Mouse (Mus musculus) urinary bladder, adult 2 months (tissue): Measurements from ENCODE around the gene Sema4c. TPM values are rescaled to one million over a fixed set of nuclear protein-coding genes. Genes with fewer than 3 reads are reported as not detected.
A peak's percentile ranks its signal among the peaks of the same experiment; 100 is the strongest.

Source experiments
- DNase-seq: peaks from one replicate; pipeline ENCODE4 v3.0.0; 2022; ENCODE audit warnings: low spot score
- polyA plus RNA-seq: library from polyadenylated mRNA; depleted of rRNA; stranded (reverse); fragments of >200 nt; gene quantifications from 2 replicates; pipeline ENCODE4 v1.2.3, GENCODE M21; 2012

Gene Sema4c
- polyA plus RNA-seq, 1 experiment: 25.6 TPM

- no peak for DNase-seq
These were observed 21.8 kb upstream of the Sema4c start for GRCm38 (mm10) chr1:36579974-36580383.

- DNase-seq: no peak
These were observed 19.0 kb upstream of the Sema4c start for GRCm38 (mm10) chr1:36576991-36577675.

- DNase-seq: no peak
These were observed 17.2 kb upstream of the Sema4c start for GRCm38 (mm10) chr1:36575347-36575746.

- DNase-seq: no peak
These were observed 16.2 kb upstream of the Sema4c start for GRCm38 (mm10) chr1:36574196-36574955.

GRCm38 (mm10) chr1:36573524-36573923 lies 15.4 kb upstream of the Sema4c start:
- DNase-seq: no peak

- DNase-seq: no peak
These were observed 14.6 kb upstream of the Sema4c start for GRCm38 (mm10) chr1:36572709-36573108.

GRCm38 (mm10) chr1:36572140-36572700 lies 14.1 kb upstream of the Sema4c start:
- no peak for DNase-seq

GRCm38 (mm10) chr1:36571627-36572026 lies 13.5 kb upstream of the Sema4c start:
- DNase-seq: no peak

- no peak for DNase-seq
These were observed 12.2 kb upstream of the Sema4c start for GRCm38 (mm10) chr1:36570320-36570719.

- DNase-seq: no peak
These were observed 11.6 kb upstream of the Sema4c start for GRCm38 (mm10) chr1:36569694-36570276.

- DNase-seq: no peak
These were observed 10.6 kb upstream of the Sema4c start for GRCm38 (mm10) chr1:36568776-36569175.

- no peak for DNase-seq
These were observed 9.9 kb upstream of the Sema4c start for GRCm38 (mm10) chr1:36567818-36568603.

GRCm38 (mm10) chr1:36566425-36566824 lies 8.3 kb upstream of the Sema4c start:
- DNase-seq: no peak

GRCm38 (mm10) chr1:36564101-36564500 lies 6.0 kb upstream of the Sema4c start:
- no peak for DNase-seq

- DNase-seq: no peak
These were observed 5.5 kb upstream of the Sema4c start for GRCm38 (mm10) chr1:36563632-36564031.

- no peak for DNase-seq
These were observed 5.0 kb upstream of the Sema4c start for GRCm38 (mm10) chr1:36563197-36563596.

GRCm38 (mm10) chr1:36562388-36562787 lies 4.2 kb upstream of the Sema4c start:
- DNase-seq: no peak

- DNase-seq: no peak
These were observed 2.8 kb upstream of the Sema4c start for GRCm38 (mm10) chr1:36560903-36561302.

GRCm38 (mm10) chr1:36559888-36560287 lies 1.7 kb upstream of the Sema4c start:
- no peak for DNase-seq

GRCm38 (mm10) chr1:36559256-36559655 lies 1.1 kb upstream of the Sema4c start:
- no peak for DNase-seq

GRCm38 (mm10) chr1:36557457-36558011 lies 615 bp downstream of the Sema4c start:
- peak; percentile 82 for DNase-seq
